Mouse (Mus musculus) adrenal gland (tissue): Measurements from ENCODE around the gene Cdk2ap2.
"Not testable (repeated sequence)": the region's sequence is repeated elsewhere in the genome, so short reads cannot be mapped to it uniquely, and the experiment has no call there.

ENCODE experiments used
- intact Hi-C: fragments of 180-260 bp; cut with DNase I; formaldehyde crosslinking; loops from one replicate; pipeline ENCODE4 v1.15.1; 2025

Gene Cdk2ap2

DNA sequence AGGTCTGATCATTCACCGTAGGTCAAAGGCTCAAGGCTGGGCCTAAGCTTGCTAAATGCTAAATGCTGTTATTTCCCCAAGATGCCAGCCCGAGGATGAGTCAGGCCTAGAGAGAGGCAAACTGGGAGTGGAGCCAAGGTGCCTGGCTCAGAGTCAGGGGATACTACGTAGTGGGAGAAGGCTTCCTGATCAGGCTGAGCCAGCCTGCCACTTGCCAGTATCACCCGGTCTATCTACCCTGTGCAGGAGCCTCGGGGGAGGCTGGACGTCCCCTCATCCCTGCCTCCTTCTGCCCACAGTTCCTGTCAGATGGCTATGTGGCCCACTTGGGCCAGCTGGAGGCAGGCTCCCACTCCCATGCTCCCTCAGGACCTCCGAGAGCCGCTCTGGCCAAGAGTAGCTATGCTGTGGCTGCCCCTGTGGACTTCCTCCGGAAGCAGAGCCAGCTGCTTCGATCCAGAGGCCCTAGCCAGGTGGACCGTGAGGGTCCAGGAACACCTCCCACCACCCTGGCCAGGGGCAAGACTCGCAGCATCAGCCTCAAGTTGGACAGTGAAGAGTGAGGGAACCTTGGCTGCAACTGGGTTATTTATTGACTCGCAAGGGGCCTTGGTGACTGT, 16.3 kb downstream of the Cdk2ap2 start:
- intact Hi-C loops: no loop called here

DNA sequence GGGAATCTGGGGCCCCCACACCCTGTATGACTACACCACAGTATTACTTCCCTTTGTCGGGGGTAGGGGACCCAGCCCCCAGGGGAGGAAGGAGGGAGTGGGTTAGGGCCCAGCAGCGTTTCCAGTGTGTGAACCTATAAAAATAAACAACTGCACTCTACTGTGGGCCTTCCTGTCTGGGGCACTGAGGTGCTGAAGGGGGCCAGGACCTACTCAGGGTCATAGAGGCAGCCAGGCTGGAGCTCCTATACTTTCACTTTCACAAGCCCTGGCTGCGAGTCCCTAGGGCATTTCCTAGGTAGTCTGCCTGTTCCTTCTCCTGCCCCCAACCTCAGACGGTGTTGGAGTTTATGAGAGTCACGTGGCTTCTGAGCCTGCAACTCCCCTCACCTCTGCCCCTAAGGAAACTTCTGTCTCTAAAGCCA, 16.8 kb downstream of the Cdk2ap2 start:
- intact Hi-C loops: no loop called here

DNA sequence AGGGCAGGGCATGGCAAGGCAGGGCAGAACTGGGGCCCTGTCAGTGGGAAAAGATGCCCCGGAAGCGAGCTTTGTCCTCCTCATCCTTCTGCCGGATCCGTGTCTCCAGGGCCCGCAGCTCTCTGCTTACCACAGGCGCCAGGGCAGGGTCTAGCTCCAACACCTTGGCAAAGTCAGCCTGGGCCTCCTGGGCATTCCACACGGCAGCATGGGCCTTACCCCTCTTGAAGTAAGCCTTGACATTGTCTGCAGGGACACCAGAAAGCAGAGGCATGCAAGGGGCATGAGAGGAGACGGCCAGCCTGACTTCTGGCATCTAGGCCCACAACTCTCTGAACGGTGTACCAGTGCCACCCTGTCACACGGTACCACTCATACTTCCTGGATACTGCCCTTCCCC, 17.6 kb downstream of the Cdk2ap2 start:
- intact Hi-C loops: no loop called here

DNA sequence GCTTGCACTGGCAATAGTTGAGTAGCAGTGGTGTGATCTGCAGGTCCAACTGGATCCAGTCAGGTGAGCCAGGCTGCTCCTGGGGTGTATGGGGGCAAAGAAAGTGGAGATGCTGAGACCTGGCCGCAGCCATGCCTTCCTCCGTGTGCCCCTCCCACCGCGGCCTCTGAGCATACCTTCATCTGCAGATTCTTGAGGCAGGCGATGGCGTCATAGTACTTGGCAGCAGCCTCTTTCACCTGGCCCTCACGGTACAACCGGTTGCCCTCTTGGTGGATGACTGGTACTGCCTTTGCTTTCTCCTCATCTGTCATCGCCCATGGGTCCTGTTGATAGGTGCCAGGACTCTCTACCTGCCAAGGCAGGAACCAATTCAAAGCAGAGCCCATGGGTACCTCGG, 18.2 kb downstream of the Cdk2ap2 start:
- intact Hi-C loops: no loop called here

DNA sequence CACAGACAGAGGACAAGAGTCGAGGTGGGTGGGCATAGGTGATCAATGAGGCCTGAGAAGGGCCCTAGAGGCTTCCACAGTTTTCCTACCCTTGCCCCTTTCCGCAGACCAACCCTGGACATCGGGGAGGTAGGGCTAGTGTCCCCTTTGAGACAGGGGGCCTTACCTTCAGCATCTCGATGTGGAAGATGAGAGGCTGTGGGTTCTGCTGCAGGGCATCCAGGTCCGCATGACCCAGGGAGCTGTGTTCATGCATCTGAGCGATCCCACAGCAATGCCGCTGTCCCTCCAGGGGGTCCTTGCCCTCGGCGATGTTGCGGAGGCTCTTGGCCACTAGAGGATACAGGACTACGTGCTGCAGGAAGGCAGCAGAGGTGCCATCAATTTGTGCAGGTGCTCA, 18.8 kb downstream of the Cdk2ap2 start:
- intact Hi-C loops: no loop called here

DNA sequence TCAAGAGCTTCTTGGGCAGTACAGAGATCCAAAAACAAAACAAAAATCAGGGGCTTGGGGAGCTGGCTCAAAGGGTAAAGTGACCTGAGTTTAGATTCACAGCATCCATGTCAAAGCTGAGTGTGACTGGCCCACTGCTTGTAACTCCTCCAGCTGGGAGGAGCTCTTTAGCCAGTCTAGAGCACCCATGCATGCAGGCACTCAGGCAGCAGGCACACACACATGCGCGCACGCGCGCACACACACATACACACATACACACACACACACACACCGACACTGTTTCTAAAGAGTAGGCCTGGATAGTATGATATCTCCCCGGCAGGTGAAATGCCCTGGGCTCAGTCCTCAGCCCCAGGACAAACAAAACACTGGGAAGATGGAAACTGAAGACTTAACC, 20.0 kb downstream of the Cdk2ap2 start:
- intact Hi-C loops: no loop called here

DNA sequence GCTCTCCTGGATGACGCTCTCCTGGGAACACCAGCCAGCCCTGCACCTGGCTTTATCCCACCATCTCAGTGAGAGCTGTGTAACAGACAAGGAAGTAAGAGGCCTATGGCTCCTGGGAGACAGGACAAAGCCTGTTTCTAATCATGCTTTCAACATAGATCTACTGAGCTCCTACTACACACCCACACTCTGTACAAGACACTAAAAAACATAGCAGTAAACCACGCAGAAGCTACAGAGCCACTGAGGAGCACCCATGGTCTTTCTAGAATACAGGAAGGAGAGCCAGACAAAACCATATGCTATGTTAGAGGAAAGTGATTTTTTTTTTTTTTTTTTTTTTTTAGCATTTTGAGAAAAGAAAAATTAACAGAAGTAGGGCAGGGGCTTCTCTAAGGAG, 21.4 kb downstream of the Cdk2ap2 start:
- intact Hi-C loops: no loop called here

DNA sequence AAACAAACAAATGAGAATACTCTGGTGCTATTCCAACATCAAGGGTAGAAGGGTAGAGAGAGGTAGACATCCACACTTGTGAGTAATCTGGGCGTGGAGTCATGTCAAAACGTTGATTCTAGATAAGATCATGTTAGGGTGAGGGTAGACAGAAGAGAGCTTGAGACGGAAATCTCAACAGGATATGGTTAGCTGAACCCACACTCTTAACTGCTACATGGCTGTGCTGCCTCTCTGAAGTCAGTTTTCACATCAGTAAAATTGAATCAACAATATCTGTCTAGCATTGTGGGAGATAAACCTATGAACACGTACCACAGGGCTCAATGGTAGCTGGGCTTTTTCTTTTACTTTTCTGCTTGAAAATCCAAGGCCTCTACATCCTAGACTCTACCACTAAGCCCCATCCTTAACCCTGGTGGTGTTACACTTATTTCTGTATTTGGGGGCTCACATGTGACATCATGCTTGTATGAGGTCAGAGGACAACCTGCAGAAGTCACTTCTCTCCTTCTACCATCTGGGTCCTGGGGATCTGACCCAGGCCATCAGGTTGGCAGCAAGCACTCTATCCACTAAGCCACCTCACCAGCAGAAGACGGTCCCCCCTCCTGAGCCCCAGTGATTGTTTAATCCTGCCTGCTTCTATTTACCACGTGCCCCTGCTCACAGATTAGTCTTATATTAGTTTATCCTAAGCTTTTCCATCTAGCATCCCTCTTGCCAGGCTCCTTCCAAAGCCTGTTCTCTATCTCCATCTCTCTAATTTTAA, 22.9 kb downstream of the Cdk2ap2 start:
- intact Hi-C loops: no loop called here

DNA sequence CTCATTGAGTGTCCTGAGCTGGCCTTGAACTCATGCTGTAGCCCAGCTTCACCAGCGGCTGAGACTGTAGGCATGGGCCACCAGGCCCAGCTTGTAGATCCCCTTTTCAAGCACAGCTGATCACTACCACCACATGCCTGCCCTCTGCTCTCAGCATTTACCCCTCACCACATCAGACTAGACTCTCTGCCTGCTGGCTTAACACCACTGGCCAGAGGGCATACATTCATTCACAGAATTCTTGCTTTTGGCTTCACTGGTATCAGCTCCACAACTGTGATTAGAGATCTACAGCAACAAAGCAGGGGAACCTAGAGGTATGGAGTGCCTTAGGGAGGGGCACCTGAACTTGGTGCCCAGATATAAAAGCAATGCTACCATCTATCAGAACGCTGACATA, 23.5 kb downstream of the Cdk2ap2 start:
- intact Hi-C loops: no loop called here

DNA sequence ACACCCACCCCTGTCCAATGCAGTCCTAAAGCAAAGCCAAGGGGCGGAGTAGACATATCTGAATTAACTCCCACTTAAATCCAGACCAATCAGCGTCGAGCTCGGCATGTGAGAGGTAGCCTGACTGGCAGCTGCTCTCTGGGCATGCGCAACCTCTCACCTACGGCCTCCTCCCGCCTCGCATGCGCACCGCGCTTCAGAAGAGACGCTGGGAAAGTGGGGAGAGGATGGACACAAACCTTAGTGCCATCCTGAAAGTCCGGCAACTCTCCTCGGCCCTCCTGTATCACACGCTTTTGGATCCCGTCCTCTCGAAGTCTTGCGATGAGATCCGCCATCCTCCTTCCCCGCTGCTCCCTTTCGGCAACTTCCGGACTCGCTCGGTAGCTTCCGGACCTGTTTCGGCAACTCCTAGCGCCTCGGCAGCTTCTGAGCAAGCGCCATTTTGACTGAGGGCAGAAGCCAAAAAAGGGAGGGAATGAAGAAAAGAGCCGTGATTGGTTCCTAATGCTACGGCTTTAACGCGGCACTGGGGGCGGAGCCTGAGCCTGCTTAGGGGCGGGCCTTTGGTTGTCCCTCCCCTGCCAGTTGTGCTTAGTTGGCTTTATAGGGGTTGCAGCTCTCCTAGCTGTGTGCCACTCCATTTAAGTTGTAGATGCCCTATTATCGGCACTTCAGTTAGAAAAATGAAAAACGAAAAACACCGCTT, 24.3 kb downstream of the Cdk2ap2 start:
- intact Hi-C loops: no loop called here

DNA sequence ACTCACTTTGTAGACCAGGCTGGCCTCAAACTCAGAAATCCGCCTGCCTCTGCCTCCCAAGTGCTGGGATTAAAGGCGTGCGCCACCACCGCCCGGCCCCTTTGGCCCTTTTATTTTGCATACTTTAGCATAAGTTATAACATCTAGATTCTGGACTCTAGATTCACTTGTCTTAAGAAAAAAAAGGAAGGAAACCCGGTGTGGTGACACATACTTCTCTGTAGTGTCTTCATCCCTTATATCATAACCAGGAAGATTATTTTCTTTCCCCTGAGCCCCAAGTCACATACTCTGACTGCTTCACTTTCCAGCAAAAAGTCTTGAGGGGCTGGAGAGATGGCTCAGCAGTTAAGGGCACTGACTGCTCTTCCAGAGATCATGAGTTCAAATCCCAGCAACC, 24.9 kb downstream of the Cdk2ap2 start:
- intact Hi-C loops: not testable (repeated sequence)

DNA sequence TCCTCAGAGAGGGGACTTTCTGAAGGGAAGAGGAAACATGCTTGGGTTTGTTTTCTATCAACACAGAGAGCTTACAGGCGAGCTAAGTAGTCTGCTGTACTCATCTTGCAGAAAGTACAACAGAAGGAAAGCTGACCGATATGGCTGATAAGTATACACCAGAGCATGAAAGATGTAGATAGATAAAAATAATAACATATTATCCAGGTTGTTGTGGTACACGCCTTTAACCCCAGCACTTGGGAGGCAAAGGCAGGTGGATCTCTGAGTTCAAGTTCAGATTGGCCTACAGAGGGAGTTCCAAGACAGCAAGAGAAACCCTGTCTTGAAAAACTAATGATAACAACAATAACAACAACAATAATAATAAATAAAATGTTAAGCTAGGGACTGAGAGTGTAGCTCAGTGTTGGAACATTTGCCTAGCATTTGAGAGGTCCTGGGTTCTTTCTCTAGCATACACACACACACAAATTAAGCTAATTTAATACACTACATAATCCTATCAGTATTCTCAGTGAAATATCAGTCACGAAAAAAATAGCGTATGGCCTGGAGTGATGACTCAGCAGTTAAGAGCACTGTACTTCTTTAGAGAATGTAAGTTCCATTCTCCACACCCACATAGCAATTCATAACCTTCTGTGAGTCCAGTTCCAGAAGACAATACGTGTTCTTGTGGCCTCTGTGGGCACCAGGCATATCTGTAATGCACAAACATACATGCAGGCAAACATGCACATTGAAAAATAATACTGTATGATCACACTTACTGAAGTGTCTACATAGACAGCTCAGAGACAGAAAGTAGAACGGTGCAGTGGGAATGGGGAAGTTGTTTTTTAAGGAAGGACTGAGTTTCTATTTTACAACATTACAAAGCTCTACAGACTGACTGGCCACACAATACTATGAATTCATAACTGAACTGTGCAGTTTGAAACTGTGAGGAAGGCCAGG, 25.7 kb downstream of the Cdk2ap2 start:
- intact Hi-C loops: no loop called here

DNA sequence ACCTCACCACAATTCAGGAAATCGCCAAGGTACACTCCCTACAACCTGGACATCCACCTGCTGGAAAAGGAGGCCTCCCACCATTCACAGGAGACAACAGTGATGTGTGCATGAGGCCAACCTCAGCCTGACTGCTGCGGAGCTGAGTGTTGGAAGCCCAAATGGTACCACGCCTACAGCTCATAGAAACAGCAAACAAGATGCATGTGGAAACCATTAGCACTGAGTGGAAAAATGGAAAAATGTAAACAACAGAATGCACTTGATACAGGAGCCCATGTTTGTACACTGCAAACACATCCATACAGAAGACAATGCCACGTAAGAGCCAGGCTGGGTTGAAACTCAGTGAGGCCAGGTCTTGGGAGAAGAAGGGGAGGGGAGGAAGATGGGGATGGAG, 27.4 kb downstream of the Cdk2ap2 start:
- intact Hi-C loops: no loop called here

DNA sequence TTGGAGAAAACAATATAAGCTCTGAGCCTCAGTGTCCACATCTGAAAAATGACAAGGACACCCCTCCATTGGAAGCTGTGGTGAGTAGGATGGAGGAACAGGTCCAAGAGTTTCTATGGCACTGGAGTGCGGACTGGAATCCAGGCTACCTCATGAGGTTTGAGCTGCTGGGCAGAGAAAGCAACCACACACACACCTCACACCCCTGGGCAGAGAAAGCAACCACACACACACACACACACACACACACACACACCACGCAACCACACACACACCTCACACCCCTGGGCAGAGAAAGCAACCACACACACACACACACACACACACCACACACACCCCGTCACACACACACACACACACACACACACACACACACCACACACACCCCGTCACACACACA, 28.3 kb downstream of the Cdk2ap2 start:
- intact Hi-C loops: not testable (repeated sequence)

DNA sequence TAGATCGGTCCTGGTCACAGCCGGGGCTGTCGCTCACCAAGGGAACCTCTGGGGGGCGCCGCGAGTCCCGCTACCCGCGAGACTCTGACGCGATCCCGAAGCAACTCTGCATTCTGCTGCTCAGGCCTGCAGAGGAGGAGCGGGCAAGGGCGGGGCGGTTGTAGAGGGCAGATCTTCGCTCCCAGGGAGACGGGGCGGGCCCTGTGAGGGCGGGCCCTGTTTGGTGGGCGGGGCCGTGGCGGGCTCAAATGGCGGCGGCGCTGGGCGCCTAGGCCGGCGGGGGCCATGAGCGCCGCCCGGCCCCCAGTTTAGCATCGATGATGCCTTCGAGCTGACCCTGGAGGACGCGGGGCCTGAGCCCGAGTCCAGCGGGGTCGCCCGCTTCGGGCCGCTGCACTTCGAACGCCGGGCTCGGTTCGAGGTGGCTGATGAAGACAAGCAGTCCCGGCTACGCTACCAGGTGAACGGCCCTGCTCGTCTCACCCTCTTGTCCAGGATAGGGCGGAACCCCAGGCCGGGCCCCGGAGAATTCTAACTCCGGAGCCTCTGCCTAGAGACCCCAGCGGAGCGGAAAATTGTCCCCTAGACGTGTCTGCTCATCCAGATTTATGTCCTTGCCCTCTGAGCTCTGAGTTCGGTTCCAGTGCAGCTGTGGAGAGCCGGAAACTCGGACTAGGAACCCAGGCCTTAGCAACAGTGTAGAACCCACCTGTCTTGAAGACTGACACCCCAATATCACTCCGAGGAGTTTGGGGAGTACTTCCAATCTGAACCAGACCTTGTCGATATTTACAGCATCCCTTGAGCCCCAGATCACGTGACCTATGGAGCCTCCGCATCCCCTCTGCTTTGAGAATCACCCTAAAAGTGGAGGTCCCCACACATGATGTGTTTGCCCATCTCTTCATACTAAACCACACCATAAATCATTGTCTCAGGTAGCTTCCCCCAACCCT, 29.0 kb downstream of the Cdk2ap2 start, which contains the start of gene Aip:
Gene Aip, minus strand, starts transcription at position 118 of the 956 bp plus-strand sequence.
- intact Hi-C loops: loop anchor here (2.0 kb wide), 1 partner anchor 21 kb away; no protein-coding TSS in a partner anchor

DNA sequence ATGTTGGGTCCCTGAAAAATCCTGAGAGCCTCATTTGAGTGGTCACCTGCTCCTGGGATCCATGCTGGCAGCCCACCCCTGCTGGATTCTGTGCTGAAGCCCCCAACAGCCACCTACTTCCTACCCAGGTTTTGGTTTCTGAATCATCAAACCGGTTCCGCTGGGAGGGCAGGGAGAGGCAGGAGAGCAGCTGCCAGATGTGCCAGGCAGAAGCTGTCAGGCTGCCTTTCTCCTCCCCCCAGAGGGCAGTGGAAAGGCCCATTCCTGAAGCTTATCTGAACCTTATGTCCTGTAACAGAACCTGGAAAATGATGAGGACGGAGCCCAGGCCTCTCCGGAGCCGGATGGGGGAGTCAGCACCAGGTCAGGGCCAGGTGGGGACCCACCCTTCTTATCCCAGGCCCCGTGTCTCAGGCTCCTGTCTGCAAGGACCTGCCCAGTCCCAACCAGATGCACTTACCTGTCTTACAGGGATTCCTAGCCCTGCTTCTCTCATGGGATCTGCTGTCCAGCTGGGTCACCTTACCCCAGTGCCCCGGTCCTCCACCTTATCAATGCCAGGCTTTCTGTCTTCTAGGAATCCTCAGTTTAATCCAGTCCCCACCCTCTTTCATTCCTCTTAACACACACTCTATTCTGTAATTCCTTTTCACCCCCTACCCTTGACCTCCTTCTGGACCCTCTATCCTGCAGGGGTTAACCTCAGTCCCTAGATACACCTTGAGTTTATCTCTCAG, 29.9 kb downstream of the Cdk2ap2 start:
- intact Hi-C loops: loop anchor here (2.0 kb wide), 1 partner anchor 20 kb away; no protein-coding TSS in a partner anchor

DNA sequence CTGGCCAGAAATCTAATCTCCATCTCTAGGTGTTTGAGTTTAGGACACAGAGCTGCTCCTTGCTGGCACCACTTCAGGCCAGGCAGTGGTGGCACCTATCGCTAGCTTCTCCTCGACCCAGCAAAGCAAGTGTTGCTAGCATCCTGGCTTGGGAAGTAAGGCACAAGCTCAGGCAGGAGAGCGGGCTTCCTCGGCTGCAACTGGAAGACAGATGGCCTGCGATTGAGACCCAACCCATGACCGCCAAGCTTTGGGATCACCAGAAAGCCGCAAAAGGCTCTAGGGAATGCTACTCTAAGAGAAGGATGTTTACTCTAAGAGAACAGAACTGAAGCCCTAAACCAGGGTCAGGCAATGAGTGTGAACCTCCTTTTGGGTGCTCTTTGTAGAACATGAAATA, 32.5 kb downstream of the Cdk2ap2 start:
- intact Hi-C loops: no loop called here

DNA sequence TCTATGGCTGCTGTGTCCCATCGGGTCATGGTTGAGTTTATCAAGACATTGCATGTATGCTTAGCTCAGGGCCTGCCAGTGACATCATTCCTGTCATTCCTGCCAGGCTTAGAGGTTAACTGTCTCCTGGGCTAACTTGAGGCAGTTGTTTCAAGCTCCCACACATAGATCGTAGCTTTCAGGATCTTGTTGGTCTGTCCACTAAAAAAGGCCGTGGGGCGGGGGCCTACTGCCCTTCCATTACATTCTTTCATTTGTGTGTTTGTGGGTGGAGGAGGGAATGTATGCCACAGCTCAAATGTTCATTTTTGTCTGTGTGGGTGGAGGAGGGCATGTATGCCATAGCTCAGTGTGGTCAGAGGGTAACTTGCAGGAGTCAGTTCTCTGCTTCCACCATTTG, 33.1 kb downstream of the Cdk2ap2 start:
- intact Hi-C loops: loop anchor here (5.0 kb wide), 1 partner anchor 33 kb away; the partner anchor contains the start of genes Cdk2ap2 and Pitpnm1

DNA sequence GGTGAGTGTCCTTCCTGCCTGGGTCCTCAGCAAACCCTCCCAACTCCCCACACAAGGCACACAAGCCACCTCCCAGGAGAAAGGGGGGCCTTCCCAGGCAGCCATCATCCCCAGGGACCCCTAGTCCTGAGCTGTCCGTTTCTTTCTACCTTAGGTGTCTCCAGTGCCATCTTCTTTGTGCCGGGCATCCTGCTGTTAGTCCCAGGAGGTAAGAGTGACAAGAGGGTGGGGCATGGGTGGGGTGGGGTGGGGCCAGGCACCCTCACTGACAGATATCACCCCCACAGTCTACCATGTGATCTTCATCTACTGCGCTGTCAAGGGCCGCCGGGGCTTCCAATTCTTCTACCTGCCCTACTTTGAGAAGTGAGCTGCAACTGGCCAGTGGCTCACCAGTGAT, 34.1 kb downstream of the Cdk2ap2 start:
- intact Hi-C loops: loop anchor here (5.0 kb wide), 1 partner anchor 34 kb away; the partner anchor contains the start of genes Cdk2ap2 and Pitpnm1
